Mouse (Mus musculus) forebrain, embryonic 12.5 days (tissue): ENCODE data around the gene Cdk5. TPM values are rescaled to one million over a fixed set of nuclear protein-coding genes. Genes with fewer than 3 reads are reported as not detected.

Source experiments
- ATAC-seq: fragments of 200-750 bp; cut with Nextera tagmentation; 2 replicates; pipeline ENCODE4 v1.8.0; 2017; ENCODE audit warnings: moderate TSS enrichment; ENCODE audit not compliant: low FRiP score
- H3K27ac ChIP-seq: fragments of 300-500 bp; sonication (generic); 2 replicates; pipeline ENCODE4 v1.5.1; 2016; ENCODE audit warnings: mild to moderate bottlenecking
- H3K27me3 ChIP-seq: fragments of 300-500 bp; sonication (generic); 2 replicates; pipeline ENCODE4 v1.6.1; 2016; ENCODE audit warnings: mild to moderate bottlenecking
- H3K36me3 ChIP-seq: fragments of 300-500 bp; sonication (generic); replicated peaks from 2 replicates; pipeline ENCODE4 v1.6.1; 2016; ENCODE audit warnings: mild to moderate bottlenecking
- H3K4me1 ChIP-seq: fragments of 300-500 bp; sonication (generic); 2 replicates; pipeline ENCODE4 v1.6.1; 2016
- H3K4me2 ChIP-seq: fragments of 300-500 bp; sonication (generic); 2 replicates; pipeline ENCODE4 v1.6.1; 2016; ENCODE audit warnings: mild to moderate bottlenecking, moderate library complexity
- H3K4me3 ChIP-seq: fragments of 300-500 bp; sonication (generic); replicated peaks from 2 replicates; pipeline ENCODE4 v1.5.1; 2016; ENCODE audit warnings: mild to moderate bottlenecking
- H3K9ac ChIP-seq: fragments of 300-500 bp; sonication (generic); 2 replicates; pipeline ENCODE4 v1.6.1; 2016; ENCODE audit warnings: mild to moderate bottlenecking
- H3K9me3 ChIP-seq: fragments of 300-500 bp; sonication (generic); 2 replicates; pipeline ENCODE4 v1.6.1; 2016
- WGBS: fragments of 180-500 bp; shearing (Covaris S2); methylation state at CpG from one replicate; pipeline ENCODE4 v1.1.7; 2016; 5-methylcytosine and 5-hydroxymethylcytosine counted together
- polyA plus RNA-seq: library from polyadenylated mRNA; unstranded; fragments of >200 nt; fragmentation: Nextera tagmentation; extraction: Ambion mirVana; gene quantifications from 2 replicates; pipeline ENCODE4 v1.2.1, GENCODE M21; 2016

Cdk5 gene
- polyA plus RNA-seq, 1 experiment from 2014 or later: 63.7 TPM

- Histone ChIP-seq H3K4me1 (peaks cover 63% of the 10 kb centered on the region), H3K27ac (no peak overlapping the region), H3K36me3 (peaks cover 24% of the 10 kb centered on the region), H3K9me3 (no peaks in the 10 kb centered on the region), H3K27me3 (peaks cover 22% of the 10 kb centered on the region), H3K4me2 (peak overlapping the region; percentile 87), H3K9ac (peak overlapping the region; percentile 33), H3K4me3 (peak overlapping the region; percentile 56)
- no peak for ATAC-seq
- WGBS: 8% methylated on average over 9 of the region's 9 CpGs
These were observed 3.4 kb upstream of the Cdk5 start for GRCm38 (mm10) chr5:24426556-24427284.

- no peak for ATAC-seq
- Histone ChIP-seq H3K36me3 (peaks cover 23% of the 10 kb centered on the region), H3K9me3 (no peaks in the 10 kb centered on the region), H3K4me3 (peak overlapping the region; percentile 56), H3K4me2 (peak overlapping the region; percentile 87), H3K27me3 (peaks cover 22% of the 10 kb centered on the region), H3K4me1 (peaks cover 65% of the 10 kb centered on the region), H3K27ac (no peak overlapping the region), H3K9ac (peak overlapping the region; percentile 72)
- WGBS: 2% methylated on average over 10 of the region's 10 CpGs
These were observed 2.7 kb upstream of the Cdk5 start for GRCm38 (mm10) chr5:24426037-24426432.

GRCm38 (mm10) chr5:24425421-24426036, 2.2 kb upstream of the Cdk5 start:
- Histone ChIP-seq H3K4me2 (peak overlapping the region; percentile 87), H3K9me3 (no peaks in the 10 kb centered on the region), H3K9ac (peak overlapping the region; percentile 72), H3K4me1 (peaks cover 65% of the 10 kb centered on the region), H3K27ac (peak overlapping the region; percentile 88), H3K27me3 (peaks cover 22% of the 10 kb centered on the region), H3K4me3 (peak overlapping the region; percentile 56), H3K36me3 (peaks cover 23% of the 10 kb centered on the region)
- WGBS: under 1% methylated on average over 28 of the region's 30 CpGs
- ATAC-seq: no peak

- H3K36me3 ChIP-seq: peaks cover 23% of the 10 kb centered on the region
- peak overlapping the region; percentile 72 for H3K9ac ChIP-seq
- H3K4me1 ChIP-seq: peaks cover 65% of the 10 kb centered on the region
- WGBS: under 1% methylated on average over 48 of the region's 60 CpGs
- no peak for ATAC-seq
- peak overlapping the region; percentile 56 for H3K4me3 ChIP-seq
- no peaks in the 10 kb centered on the region for H3K9me3 ChIP-seq
- peaks cover 22% of the 10 kb centered on the region for H3K27me3 ChIP-seq
- peak overlapping the region; percentile 87 for H3K4me2 ChIP-seq
- peak overlapping the region; percentile 88 for H3K27ac ChIP-seq
These were observed 1.6 kb upstream of the Cdk5 start for GRCm38 (mm10) chr5:24424861-24425411.

- Histone ChIP-seq H3K9me3 (no peaks in the 10 kb centered on the region), H3K4me2 (peak overlapping the region; percentile 87), H3K27me3 (peaks cover 22% of the 10 kb centered on the region), H3K36me3 (peaks cover 26% of the 10 kb centered on the region), H3K4me1 (peaks cover 65% of the 10 kb centered on the region), H3K4me3 (peak overlapping the region; percentile 56), H3K27ac (peak overlapping the region; percentile 88), H3K9ac (peak overlapping the region; percentile 72)
- WGBS: 14% methylated on average over 21 of the region's 21 CpGs
- no peak; the same call in none of the 2 replicates for ATAC-seq
These were observed 863 bp upstream of the Cdk5 start for GRCm38 (mm10) chr5:24424004-24424781.

GRCm38 (mm10) chr5:24420381-24420780, 2.9 kb downstream of the Cdk5 start:
- H3K27me3 ChIP-seq: peaks cover 13% of the 10 kb centered on the region; the same call in 1 of the 2 replicates
- H3K27ac ChIP-seq: no peak overlapping the region
- no peak overlapping the region for H3K4me2 ChIP-seq
- H3K9me3 ChIP-seq: no peaks in the 10 kb centered on the region
- H3K36me3 ChIP-seq: peaks cover 37% of the 10 kb centered on the region
- 90% methylated on average over 9 of the region's 9 CpGs for WGBS
- peaks cover 37% of the 10 kb centered on the region for H3K4me1 ChIP-seq
- H3K9ac ChIP-seq: no peak overlapping the region
- H3K4me3 ChIP-seq: no peak overlapping the region
- no peak for ATAC-seq

GRCm38 (mm10) chr5:24417587-24417986, 5.7 kb downstream of the Cdk5 start:
- no peak for ATAC-seq
- Histone ChIP-seq H3K9ac (no peak overlapping the region), H3K27ac (no peak overlapping the region), H3K27me3 (peaks cover 28% of the 10 kb centered on the region; the same call in 1 of the 2 replicates), H3K4me2 (no peak overlapping the region), H3K36me3 (peaks cover 37% of the 10 kb centered on the region), H3K9me3 (no peaks in the 10 kb centered on the region), H3K4me1 (peaks cover 27% of the 10 kb centered on the region), H3K4me3 (no peak overlapping the region)
- WGBS: 92% methylated on average over 10 of the region's 10 CpGs

- Histone ChIP-seq H3K4me1 (peaks cover 16% of the 10 kb centered on the region), H3K4me2 (peak overlapping the region; percentile 13; the same call in 1 of the 2 replicates), H3K36me3 (peaks cover 31% of the 10 kb centered on the region), H3K27ac (no peak overlapping the region), H3K9ac (0 out of 2 replicates have a peak overlapping the region, but pooled peaks have one; percentile 17), H3K9me3 (no peaks in the 10 kb centered on the region), H3K27me3 (peaks cover 28% of the 10 kb centered on the region; the same call in 1 of the 2 replicates), H3K4me3 (no peak overlapping the region)
- 3% methylated on average over 21 of the region's 21 CpGs for WGBS
- ATAC-seq: peak; percentile 73
These were observed 7.1 kb downstream of the Cdk5 start for GRCm38 (mm10) chr5:24416222-24416736.

- no peak overlapping the region for H3K9ac ChIP-seq
- 87% methylated on average over 13 of the region's 13 CpGs for WGBS
These were observed 9.4 kb downstream of the Cdk5 start for GRCm38 (mm10) chr5:24413938-24414337.

GRCm38 (mm10) chr5:24413042-24413693, 10.2 kb downstream of the Cdk5 start, which contains the start of gene Asic3:
Gene Asic3, plus strand, starts transcription at chr5:24413392.
- no peak within 1 kb of the TSS for H3K4me3 ChIP-seq
- H3K27me3 ChIP-seq: peaks cover 28% of the 10 kb centered on the region; the same call in 1 of the 2 replicates
- no peak within 1 kb of the TSS for H3K4me2 ChIP-seq
- H3K27ac ChIP-seq: no peak within 1 kb of the TSS
- WGBS: 52% methylated on average over 11 of the region's 11 CpGs
- H3K4me1 ChIP-seq: peaks cover 16% of the 10 kb centered on the region
- no peak for ATAC-seq
- H3K9ac ChIP-seq: no peak within 1 kb of the TSS
- no peaks in the 10 kb centered on the region for H3K9me3 ChIP-seq
- H3K36me3 ChIP-seq: peaks cover 14% of the 10 kb centered on the region

More at GRCm38 (mm10) chr5:24413938-24414337, 9.4 kb downstream of the Cdk5 start:
- Histone ChIP-seq H3K36me3 (peaks cover 16% of the 10 kb centered on the region), H3K4me1 (peaks cover 16% of the 10 kb centered on the region), H3K27me3 (peaks cover 28% of the 10 kb centered on the region; the same call in 1 of the 2 replicates), H3K4me3 (no peak overlapping the region), H3K9me3 (no peaks in the 10 kb centered on the region), H3K27ac (no peak overlapping the region), H3K4me2 (no peak overlapping the region)
- ATAC-seq: no peak

- Histone ChIP-seq H3K36me3 (peaks cover 19% of the 10 kb centered on the region), H3K4me1 (peaks cover 16% of the 10 kb centered on the region), H3K9ac (no peak overlapping the region), H3K27me3 (peaks cover 26% of the 10 kb centered on the region; the same call in 1 of the 2 replicates), H3K9me3 (no peaks in the 10 kb centered on the region), H3K4me3 (no peak overlapping the region), H3K27ac (no peak overlapping the region), H3K4me2 (no peak overlapping the region)
- no peak for ATAC-seq
- whole genome bisulfite sequencing: 93% methylated on average over 2 of the region's 2 CpGs
These were observed 11.3 kb downstream of the Cdk5 start for GRCm38 (mm10) chr5:24412063-24412462.
